Comparison of ENCODE assay signal across 9 mouse cellular contexts in genomic region chr4:107923803-107924194, GRCm38 (mm10). TPM values are rescaled to one million over a fixed set of nuclear protein-coding genes. Genes with fewer than 3 reads are reported as not detected.
DNase-seq lines count a peak whose midpoint lies in the region; ATAC-seq lines count a peak whose summit lies in the region.
"Had no signal": no experiment of that assay in that cellular context is flagged by ENCODE, and none has a peak within 500 bp of the region (broad histone marks: within the 10 kb centered on the region; RNA-seq: fewer than 3 reads in every experiment).

No protein-coding gene starts in this region.

- ATAC-seq in heart, embryonic 16.5 days (replicated peaks; ENCODE audit: extremely low read depth, insufficient read depth, low FRiP score), result no peak
- no peak for ATAC-seq in hindbrain, embryonic 16.5 days
- no peak; the same call in 1 of the 2 replicates for ATAC-seq in midbrain, embryonic 14.5 days (ENCODE audit: low FRiP score, low TSS enrichment)

- peaks cover 29% of the 10 kb centered on the region for H3K4me1 ChIP-seq in heart, embryonic 16.5 days (ENCODE audit: control insufficient read depth, insufficient read depth, low read length)
- peaks cover 8% of the 10 kb centered on the region; the same call in 1 of the 2 replicates for H3K4me1 ChIP-seq in brown adipose tissue, adult 24 weeks (ENCODE audit: control insufficient read depth, insufficient read depth, insufficient read length, low read length)
- H3K4me1 ChIP-seq in hindbrain, embryonic 16.5 days (ENCODE audit: control insufficient read depth, insufficient read depth, low read depth, low read length), result peaks cover 7% of the 10 kb centered on the region; the same call in 1 of the 2 replicates
- H3K4me1 ChIP-seq in midbrain, embryonic 14.5 days (ENCODE audit: control insufficient read depth, insufficient read depth, low read length), result peaks cover 10% of the 10 kb centered on the region; the same call in 1 of the 2 replicates

- H3K27ac ChIP-seq in heart, embryonic 16.5 days (ENCODE audit: low read length), result peak overlapping the region; percentile 34; the same call in 1 of the 2 replicates
- H3K27ac ChIP-seq in brown adipose tissue, adult 24 weeks (replicated peaks; ENCODE audit: low read depth, low read length), result no peak overlapping the region
- no peak overlapping the region for H3K27ac ChIP-seq in hindbrain, embryonic 16.5 days (ENCODE audit: low read depth, low read length)
- H3K27ac ChIP-seq in midbrain, embryonic 14.5 days (replicated peaks; ENCODE audit: low read depth, low read length), result no peak overlapping the region

- DNase-seq in heart, postnatal 4 days, result no peak
- no peak for DNase-seq in midbrain, embryonic 14.5 days
- no peak for DNase-seq in layer of hippocampus, adult 9-10 months (ENCODE audit: low spot score)
- DNase-seq in urinary bladder, postnatal 4 days (ENCODE audit: low spot score in 2 of 2), result no peak
- no peak for DNase-seq in spleen, adult 18-20 months

- peak overlapping the region; percentile 91 for H3K4me2 ChIP-seq in heart, embryonic 16.5 days (ENCODE audit: low read depth, low read length)
- H3K4me2 ChIP-seq in hindbrain, embryonic 16.5 days (ENCODE audit: low read length), result peak overlapping the region; percentile 72
- peak overlapping the region; percentile 80 for H3K4me2 ChIP-seq in midbrain, embryonic 14.5 days (ENCODE audit: low read length)

- no peaks in the 10 kb centered on the region for H3K36me3 ChIP-seq in heart, embryonic 16.5 days (ENCODE audit: control insufficient read depth, insufficient read depth)
- H3K36me3 ChIP-seq in hindbrain, embryonic 16.5 days (ENCODE audit: control insufficient read depth, insufficient read depth, low read length), result no peaks in the 10 kb centered on the region
- H3K36me3 ChIP-seq in midbrain, embryonic 14.5 days (ENCODE audit: control insufficient read depth, insufficient read depth, low read length), result no peaks in the 10 kb centered on the region

- peak overlapping the region; percentile 89 for H3K4me3 ChIP-seq in heart, embryonic 16.5 days (ENCODE audit: low read length)
- peak overlapping the region; percentile 18; the same call in 1 of the 2 replicates for H3K4me3 ChIP-seq in brown adipose tissue, adult 24 weeks (ENCODE audit: insufficient read depth, low read depth, low read length)
- peak overlapping the region; percentile 69 for H3K4me3 ChIP-seq in hindbrain, embryonic 16.5 days (ENCODE audit: low read length)
- peak overlapping the region; percentile 65 for H3K4me3 ChIP-seq in midbrain, embryonic 14.5 days (replicated peaks; ENCODE audit: low read depth, low read length)

- H3K9ac ChIP-seq in heart, embryonic 16.5 days (ENCODE audit: low read length), result peak overlapping the region; percentile 96
- H3K9ac ChIP-seq in hindbrain, embryonic 16.5 days (ENCODE audit: low read depth, low read length), result peak overlapping the region; percentile 79; the same call in 1 of the 2 replicates
- peak overlapping the region; percentile 65 for H3K9ac ChIP-seq in midbrain, embryonic 14.5 days (replicated peaks; ENCODE audit: low read length)

- WGBS in heart, embryonic 16.5 days, result 39% methylated on average over 7 of the region's 7 CpGs
- 48% methylated on average over 7 of the region's 7 CpGs for WGBS in hindbrain, embryonic 16.5 days
- 51% methylated on average over 7 of the region's 7 CpGs for WGBS in midbrain, embryonic 14.5 days

- H3K9me3 ChIP-seq in heart, embryonic 16.5 days (replicated peaks; ENCODE audit: control insufficient read depth, low read length), result no peaks in the 10 kb centered on the region
- no peaks in the 10 kb centered on the region for H3K9me3 ChIP-seq in hindbrain, embryonic 16.5 days (ENCODE audit: control insufficient read depth, low read length)
- H3K9me3 ChIP-seq in midbrain, embryonic 14.5 days (ENCODE audit: control insufficient read depth, low read length), result no peaks in the 10 kb centered on the region

- no peaks in the 10 kb centered on the region for H3K27me3 ChIP-seq in heart, embryonic 16.5 days (ENCODE audit: control insufficient read depth, insufficient read depth, low read length)
- no peaks in the 10 kb centered on the region for H3K27me3 ChIP-seq in hindbrain, embryonic 16.5 days (replicated peaks; ENCODE audit: control insufficient read depth, insufficient read depth, low read length)
- H3K27me3 ChIP-seq in midbrain, embryonic 14.5 days (ENCODE audit: control insufficient read depth, insufficient read depth, low read length), result no peaks in the 10 kb centered on the region

RNA-seq across cellular contexts. Expression of gene Cpt2, which starts 0.4 kb away (rescaled TPM):
- polyA plus RNA-seq in heart, embryonic 16.5 days (2015; fragmentation: Nextera tagmentation; extraction: Ambion mirVana), result 62.8 and 69.2 TPM in 2 replicates
- total RNA-seq in heart, postnatal 4 days (2021), result 100 to 1,000 TPM; 140 to 144 TPM
- polyA plus RNA-seq in brown adipose tissue, adult 24 weeks (2012; ENCODE audit: insufficient read depth, insufficient read length, missing spikeins), result 491 and 628 TPM in 2 replicates
- 16.3 and 19.1 TPM in 2 replicates for polyA plus RNA-seq in hindbrain, embryonic 16.5 days (2015; fragmentation: Nextera tagmentation; extraction: Ambion mirVana)
- 11.2 and 17.5 TPM in 2 replicates for polyA plus RNA-seq in midbrain, embryonic 14.5 days (2014; fragmentation: Nextera tagmentation; extraction: Ambion mirVana)

RNA-seq across cellular contexts. Expression of gene 0610037L13Rik, which starts 34.2 kb away (rescaled TPM):
- polyA plus RNA-seq in heart, embryonic 16.5 days (2015; fragmentation: Nextera tagmentation; extraction: Ambion mirVana), result 95.2 and 99.1 TPM in 2 replicates
- 10 to 100 TPM; 70.7 to 77.2 TPM for total RNA-seq in heart, postnatal 4 days (2021)
- polyA plus RNA-seq in brown adipose tissue, adult 24 weeks (2012; ENCODE audit: insufficient read depth, insufficient read length, missing spikeins), result 77.0 and 102 TPM in 2 replicates
- polyA plus RNA-seq in hindbrain, embryonic 16.5 days (2015; fragmentation: Nextera tagmentation; extraction: Ambion mirVana), result 95.5 and 98.6 TPM in 2 replicates
- 96.6 and 103 TPM in 2 replicates for polyA plus RNA-seq in midbrain, embryonic 14.5 days (2014; fragmentation: Nextera tagmentation; extraction: Ambion mirVana)

RNA-seq across cellular contexts. Expression of gene Magoh, which starts 44.2 kb away (rescaled TPM):
- 77.2 and 86.6 TPM in 2 replicates for polyA plus RNA-seq in heart, embryonic 16.5 days (2015; fragmentation: Nextera tagmentation; extraction: Ambion mirVana)
- total RNA-seq in heart, postnatal 4 days (2021), result 10 to 100 TPM; 69.6 to 79.9 TPM
- polyA plus RNA-seq in brown adipose tissue, adult 24 weeks (2012; ENCODE audit: insufficient read depth, insufficient read length, missing spikeins), result 77.1 and 95.2 TPM in 2 replicates
- 87.7 and 88.8 TPM in 2 replicates for polyA plus RNA-seq in hindbrain, embryonic 16.5 days (2015; fragmentation: Nextera tagmentation; extraction: Ambion mirVana)
- polyA plus RNA-seq in midbrain, embryonic 14.5 days (2014; fragmentation: Nextera tagmentation; extraction: Ambion mirVana), result 130 and 136 TPM in 2 replicates

RNA-seq across cellular contexts. Expression of gene Slc1a7, which starts 44.3 kb away (rescaled TPM):
- polyA plus RNA-seq in heart, embryonic 16.5 days (2015; fragmentation: Nextera tagmentation; extraction: Ambion mirVana), result 0.05 TPM in 1 of 2 replicates, not detected in the other
- not detected for total RNA-seq in heart, postnatal 4 days (2021)
- not detected in 2 replicates for polyA plus RNA-seq in brown adipose tissue, adult 24 weeks (2012; ENCODE audit: insufficient read depth, insufficient read length, missing spikeins)
- polyA plus RNA-seq in hindbrain, embryonic 16.5 days (2015; fragmentation: Nextera tagmentation; extraction: Ambion mirVana), result 0.18 TPM in 1 of 2 replicates, not detected in the other
- polyA plus RNA-seq in midbrain, embryonic 14.5 days (2014; fragmentation: Nextera tagmentation; extraction: Ambion mirVana), result not detected in 2 replicates
- total RNA-seq: layer of hippocampus, postnatal 25 days had no signal

Comparison
In these comparisons a context has a peak if more than half of its experiments do, and no peak if none do; other contexts are left out.
1. H3K4me3 ChIP-seq: peak in every context shown above with its lines; median percentile 89 in heart, embryonic 16.5 days; 69 in hindbrain, embryonic 16.5 days; 65 in midbrain, embryonic 14.5 days; 18 in brown adipose tissue, adult 24 weeks.